Mouse (Mus musculus) olfactory bulb, adult 2 months (tissue): ENCODE data around the gene Fbxl12.

Experiments used
- CTCF ChIP-seq: fragments of 200-500 bp; IDR thresholded peaks from 2 replicates; pipeline ENCODE4 v1.5.1; 2012; ENCODE audit warnings: low read depth, mild to moderate bottlenecking, low read length, moderate library complexity; ENCODE audit not compliant: insufficient read depth
- POLR2A ChIP-seq: fragments of 200-500 bp; IDR thresholded peaks from 2 replicates; pipeline ENCODE4 v1.6.1; 2012; ENCODE audit warnings: mild to moderate bottlenecking, low read depth, low read length, moderate library complexity; ENCODE audit not compliant: insufficient read depth

DNA sequence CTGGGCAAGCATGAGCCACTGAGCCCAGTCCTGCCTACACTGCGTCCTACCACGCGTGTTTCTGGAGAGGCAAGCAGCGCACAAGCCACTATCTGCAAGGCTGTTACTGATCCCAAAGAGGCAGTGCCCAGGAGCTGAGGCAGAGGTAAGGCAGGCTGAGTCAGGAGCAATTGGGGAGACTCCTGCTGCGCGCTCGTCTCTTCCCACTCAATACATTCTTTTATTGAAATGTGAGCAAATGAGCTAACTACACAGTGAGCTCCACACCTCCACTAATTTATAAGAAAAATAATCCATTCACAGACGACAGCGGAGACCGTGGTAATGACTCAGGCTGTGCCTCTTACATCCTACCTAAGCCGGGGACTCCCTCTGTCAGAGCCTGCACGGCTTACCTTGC lies 33.3 kb upstream of the Fbxl12 start:
- TF ChIP-seq POLR2A (no peak), CTCF (no peak)
